Mouse (Mus musculus) heart, embryonic 15.5 days (tissue): Measurements from ENCODE around the gene Nav2. TPM values are rescaled to one million over a fixed set of nuclear protein-coding genes. Genes with fewer than 3 reads are reported as not detected.

Source experiments
- ATAC-seq: fragments of 200-750 bp; cut with Nextera tagmentation; replicated peaks from 2 replicates; pipeline ENCODE4 v1.8.0; 2017; ENCODE audit warnings: low read depth, moderate TSS enrichment; ENCODE audit not compliant: insufficient number of reproducible peaks, insufficient read depth, low FRiP score
- H3K27ac ChIP-seq: fragments of 300-500 bp; sonication (generic); 2 replicates; pipeline ENCODE4 v1.5.1; 2015; ENCODE audit warnings: mild to moderate bottlenecking, inconsistent platforms
- H3K27me3 ChIP-seq: fragments of 300-500 bp; sonication (generic); 2 replicates; pipeline ENCODE4 v1.6.1; 2015; ENCODE audit warnings: inconsistent platforms
- H3K36me3 ChIP-seq: fragments of 300-500 bp; sonication (generic); 2 replicates; pipeline ENCODE4 v1.6.1; 2015; ENCODE audit warnings: mild to moderate bottlenecking, inconsistent platforms
- H3K4me1 ChIP-seq: fragments of 300-500 bp; sonication (generic); replicated peaks from 2 replicates; pipeline ENCODE4 v1.6.1; 2015; ENCODE audit warnings: inconsistent platforms
- H3K4me2 ChIP-seq: fragments of 300-500 bp; sonication (generic); 2 replicates; pipeline ENCODE4 v1.6.1; 2015; ENCODE audit warnings: inconsistent platforms, mild to moderate bottlenecking, moderate library complexity
- H3K4me3 ChIP-seq: fragments of 300-500 bp; sonication (generic); 2 replicates; pipeline ENCODE4 v1.5.1; 2015; ENCODE audit warnings: mild to moderate bottlenecking, inconsistent platforms
- H3K9ac ChIP-seq: fragments of 300-500 bp; sonication (generic); 2 replicates; pipeline ENCODE4 v1.6.1; 2015; ENCODE audit warnings: mild to moderate bottlenecking, inconsistent platforms
- H3K9me3 ChIP-seq: fragments of 300-500 bp; sonication (generic); replicated peaks from 2 replicates; pipeline ENCODE4 v1.6.1; 2016; ENCODE audit warnings: inconsistent platforms
- WGBS: fragments of 180-500 bp; shearing (Covaris S2); methylation state at CpG from one replicate; pipeline ENCODE4 v1.1.7; 2015; ENCODE audit warnings: mixed read lengths; 5-methylcytosine and 5-hydroxymethylcytosine counted together
- polyA plus RNA-seq: library from polyadenylated mRNA; unstranded; fragments of >200 nt; fragmentation: Nextera tagmentation; extraction: Ambion mirVana; gene quantifications from 2 replicates; pipeline ENCODE4 v1.2.1, GENCODE M21; 2015

The Nav2 gene
- polyA plus RNA-seq, 1 experiment from 2014 or later: 30.7 TPM

DNA sequence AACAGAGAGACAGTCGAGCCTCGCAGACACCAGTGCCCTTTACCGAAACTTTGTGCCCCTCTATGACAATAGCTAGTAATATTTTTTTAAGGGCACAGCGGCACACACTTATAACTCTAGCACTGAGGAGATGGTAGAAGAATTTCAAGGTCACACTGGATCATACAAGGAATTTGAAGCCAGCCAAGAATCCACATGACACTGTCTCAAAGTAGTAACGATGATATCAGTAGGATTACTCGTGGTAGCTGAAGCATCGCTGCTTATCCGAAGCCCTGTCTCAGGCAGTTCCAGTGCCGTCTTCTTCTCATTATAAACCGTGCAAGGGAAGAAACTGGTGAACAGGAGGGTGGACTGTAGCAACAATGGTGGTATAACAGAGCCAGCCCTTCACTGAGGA lies 177.2 kb downstream of the Nav2 start:
- Histone ChIP-seq H3K4me3 (no peak overlapping the region), H3K4me1 (peaks cover 64% of the 10 kb centered on the region), H3K36me3 (no peaks in the 10 kb centered on the region), H3K9me3 (no peaks in the 10 kb centered on the region), H3K27ac (peak overlapping the region; percentile 86), H3K27me3 (0 out of 2 replicates have a peak, but pooled peaks cover 3% of the 10 kb centered on the region), H3K9ac (no peak overlapping the region), H3K4me2 (no peak overlapping the region)
- ATAC-seq: no peak
- 51% methylated on average over 10 of the region's 10 CpGs for WGBS

DNA sequence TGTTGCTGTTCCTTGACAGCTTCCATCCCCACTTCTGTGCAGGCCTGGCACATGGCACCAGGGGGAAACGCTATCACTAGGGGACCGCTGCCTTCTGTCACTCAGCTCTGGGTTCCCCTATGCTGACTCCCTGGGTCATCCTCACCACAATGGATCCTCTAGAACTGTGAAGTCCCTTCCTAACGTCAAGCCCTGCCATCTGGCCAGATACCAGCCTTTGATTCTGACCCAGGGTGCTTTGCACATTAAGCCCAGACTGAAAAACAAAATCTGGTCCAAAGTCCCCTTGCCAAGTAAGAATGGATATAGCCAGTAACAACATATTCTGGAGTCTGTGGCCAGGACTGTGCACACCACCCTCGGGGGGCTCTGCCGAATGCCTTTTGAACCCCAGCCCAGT lies 178.6 kb downstream of the Nav2 start:
- Histone ChIP-seq H3K9me3 (no peaks in the 10 kb centered on the region), H3K27ac (peak overlapping the region; percentile 86), H3K4me3 (no peak overlapping the region), H3K27me3 (0 out of 2 replicates have a peak, but pooled peaks cover 3% of the 10 kb centered on the region), H3K4me1 (peaks cover 71% of the 10 kb centered on the region), H3K36me3 (no peaks in the 10 kb centered on the region), H3K9ac (no peak overlapping the region), H3K4me2 (no peak overlapping the region)
- no peak for ATAC-seq
- 47% methylated on average over 5 of the region's 5 CpGs for WGBS

DNA sequence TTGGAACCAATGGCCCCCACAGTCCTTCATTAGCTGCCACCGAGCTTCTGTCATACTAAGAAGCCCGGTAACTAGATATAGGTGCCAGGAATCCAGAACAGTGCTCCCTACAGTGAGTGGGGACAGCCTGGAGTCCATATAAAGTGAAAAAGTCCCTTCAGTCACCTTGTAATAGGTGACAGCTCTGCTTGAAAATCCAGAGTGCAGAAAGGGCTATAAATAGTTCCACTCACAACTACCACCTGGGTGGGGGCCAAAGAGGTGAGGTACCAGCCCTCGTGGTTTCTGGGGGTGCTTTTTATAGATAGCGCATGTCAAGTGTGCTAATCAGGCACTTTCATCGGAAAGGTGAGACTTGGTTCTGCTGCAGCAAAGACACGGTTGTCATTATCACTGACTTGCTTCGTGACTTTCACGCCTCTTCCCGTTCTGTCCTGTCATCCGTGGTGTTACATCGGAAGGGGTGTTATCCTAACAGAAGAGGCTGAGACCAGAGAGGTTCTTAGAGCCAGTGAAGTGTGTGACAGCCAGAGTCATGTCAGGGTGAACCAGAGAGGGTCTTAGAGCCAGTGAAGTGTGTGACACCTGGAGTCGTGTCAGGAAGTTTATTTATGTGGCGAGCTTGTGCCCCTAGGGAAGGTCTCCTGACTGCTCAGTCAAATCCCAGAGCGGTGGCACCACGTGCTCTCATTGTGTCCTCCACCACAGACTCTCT lies 179.8 kb downstream of the Nav2 start:
- H3K4me2 ChIP-seq: no peak overlapping the region
- no peak overlapping the region for H3K9ac ChIP-seq
- H3K9me3 ChIP-seq: no peaks in the 10 kb centered on the region
- peak overlapping the region; percentile 86 for H3K27ac ChIP-seq
- peaks cover 70% of the 10 kb centered on the region for H3K4me1 ChIP-seq
- 24% methylated on average over 15 of the region's 15 CpGs for WGBS
- ATAC-seq: peak; percentile 81
- no peak overlapping the region for H3K4me3 ChIP-seq
- H3K36me3 ChIP-seq: no peaks in the 10 kb centered on the region
- 0 out of 2 replicates have a peak, but pooled peaks cover 3% of the 10 kb centered on the region for H3K27me3 ChIP-seq

DNA sequence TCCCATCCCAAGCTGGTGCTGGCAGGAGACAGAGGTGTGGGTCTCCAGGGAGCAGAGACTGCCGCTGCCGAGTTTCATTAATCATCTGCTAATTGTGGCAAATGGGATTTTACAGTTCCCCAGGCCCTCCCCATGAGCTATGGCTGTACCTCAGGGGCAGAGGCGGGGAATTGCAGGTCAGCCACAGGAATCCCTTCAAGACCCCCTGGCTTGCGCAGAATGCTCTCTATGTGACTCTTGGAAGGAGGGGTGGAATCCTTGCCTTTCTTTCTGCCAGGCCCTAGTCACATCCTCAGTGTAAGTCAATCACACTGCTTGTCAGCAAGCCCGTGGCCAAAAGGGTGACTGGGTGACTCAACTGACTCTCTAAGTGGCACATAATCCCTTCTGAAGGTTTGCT lies 182.9 kb downstream of the Nav2 start:
- ATAC-seq: no peak
- Histone ChIP-seq H3K27ac (no peak overlapping the region), H3K27me3 (0 out of 2 replicates have a peak, but pooled peaks cover 3% of the 10 kb centered on the region), H3K9ac (no peak overlapping the region), H3K9me3 (no peaks in the 10 kb centered on the region), H3K4me1 (peaks cover 55% of the 10 kb centered on the region), H3K4me3 (no peak overlapping the region), H3K36me3 (no peaks in the 10 kb centered on the region), H3K4me2 (no peak overlapping the region)
- WGBS: 48% methylated on average over 5 of the region's 5 CpGs

DNA sequence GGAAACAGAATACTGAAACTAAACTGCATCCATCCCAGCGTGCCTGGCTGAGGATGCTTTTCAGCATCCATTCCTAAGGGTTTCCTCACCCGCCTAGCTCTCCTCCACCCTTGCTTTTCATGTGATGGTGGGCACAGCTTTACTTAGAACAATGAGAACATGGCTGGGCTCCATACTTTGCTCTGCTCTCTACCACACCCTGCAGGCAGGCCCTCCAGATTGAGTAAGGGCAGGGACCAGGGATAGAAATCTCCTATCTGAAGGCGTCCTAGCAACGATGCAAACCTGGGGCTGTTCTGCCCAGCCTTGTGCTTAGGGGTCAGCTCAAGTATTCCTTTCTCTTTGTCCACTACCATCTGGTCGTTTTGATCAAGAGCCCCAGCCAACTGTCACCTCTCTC lies 183.4 kb downstream of the Nav2 start:
- 0 out of 2 replicates have a peak, but pooled peaks cover 3% of the 10 kb centered on the region for H3K27me3 ChIP-seq
- H3K4me3 ChIP-seq: no peak overlapping the region
- no peak overlapping the region for H3K4me2 ChIP-seq
- no peak overlapping the region for H3K9ac ChIP-seq
- no peaks in the 10 kb centered on the region for H3K36me3 ChIP-seq
- H3K9me3 ChIP-seq: no peaks in the 10 kb centered on the region
- no peak overlapping the region for H3K27ac ChIP-seq
- 53% methylated on average over 5 of the region's 5 CpGs for WGBS
- ATAC-seq: no peak
- peaks cover 50% of the 10 kb centered on the region for H3K4me1 ChIP-seq

DNA sequence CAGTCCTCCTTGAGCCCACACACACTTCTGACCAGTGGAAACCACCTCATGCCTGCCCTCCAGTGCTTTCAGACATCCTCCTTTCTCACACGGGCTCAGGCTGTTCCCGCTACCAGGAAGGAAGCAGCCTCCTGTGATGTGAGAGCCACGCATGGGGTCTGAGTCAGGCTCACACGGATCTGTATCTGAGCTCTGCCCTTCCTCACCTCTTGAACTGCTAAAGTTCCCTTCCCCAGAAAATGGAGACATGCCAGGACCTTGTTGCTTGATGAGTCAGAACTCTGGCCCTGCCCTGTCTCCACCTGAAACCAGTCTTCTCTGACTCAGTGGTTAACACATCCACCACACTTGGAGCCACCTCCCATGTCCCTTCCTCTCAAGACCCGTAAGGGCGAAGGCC lies 185.1 kb downstream of the Nav2 start:
- Histone ChIP-seq H3K4me2 (no peak overlapping the region), H3K9me3 (no peaks in the 10 kb centered on the region), H3K4me3 (no peak overlapping the region), H3K4me1 (peaks cover 33% of the 10 kb centered on the region), H3K27me3 (0 out of 2 replicates have a peak, but pooled peaks cover 3% of the 10 kb centered on the region), H3K27ac (no peak overlapping the region), H3K36me3 (no peaks in the 10 kb centered on the region), H3K9ac (no peak overlapping the region)
- no peak for ATAC-seq
- WGBS: 59% methylated on average over 6 of the region's 6 CpGs

DNA sequence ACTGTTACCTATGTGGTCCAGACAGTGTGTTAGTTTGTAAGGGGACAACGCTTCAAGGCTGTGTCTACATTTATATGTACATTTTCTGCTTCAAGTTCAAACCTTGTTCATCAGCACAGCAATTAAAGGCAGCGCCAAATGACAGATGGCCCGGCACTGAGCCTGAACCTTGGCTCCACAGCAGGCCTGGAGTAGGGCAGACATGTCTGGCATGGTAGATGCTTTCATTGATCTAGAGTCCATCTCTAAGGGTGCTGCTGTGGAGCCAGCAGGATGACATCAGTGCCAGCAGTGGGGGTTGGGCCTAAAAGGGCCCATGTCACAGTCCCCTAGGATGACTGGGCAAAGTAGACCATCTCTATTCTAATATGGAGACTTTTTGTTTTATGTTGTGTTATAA lies 186.0 kb downstream of the Nav2 start:
- ATAC-seq: no peak
- no peak overlapping the region for H3K4me3 ChIP-seq
- H3K4me2 ChIP-seq: no peak overlapping the region
- 0 out of 2 replicates have a peak, but pooled peaks cover 3% of the 10 kb centered on the region for H3K27me3 ChIP-seq
- H3K9me3 ChIP-seq: no peaks in the 10 kb centered on the region
- no peak overlapping the region for H3K27ac ChIP-seq
- peaks cover 26% of the 10 kb centered on the region for H3K4me1 ChIP-seq
- H3K9ac ChIP-seq: no peak overlapping the region
- H3K36me3 ChIP-seq: no peaks in the 10 kb centered on the region
- WGBS: 94% methylated on average over 3 of the region's 3 CpGs

DNA sequence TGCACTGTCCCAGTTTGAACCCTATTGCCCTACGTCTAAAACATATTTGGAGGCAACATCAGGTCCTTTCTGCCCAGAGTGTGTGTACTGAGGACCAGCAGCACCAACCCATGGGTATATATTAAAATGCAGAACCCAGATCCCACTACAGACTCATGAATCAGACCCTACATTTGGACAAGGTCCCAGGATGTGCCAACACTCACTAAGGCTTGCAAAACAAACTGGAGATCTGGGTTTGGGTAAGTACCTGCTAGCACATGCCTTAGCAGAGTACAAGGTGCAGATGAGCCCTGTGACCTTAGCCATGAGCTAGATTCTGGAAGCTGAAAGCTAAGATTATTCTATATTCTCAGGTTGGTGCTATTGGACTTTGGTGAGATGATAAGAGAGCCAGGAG lies 192.8 kb downstream of the Nav2 start:
- no peaks in the 10 kb centered on the region for H3K36me3 ChIP-seq
- no peak overlapping the region for H3K4me3 ChIP-seq
- no peak overlapping the region for H3K4me2 ChIP-seq
- H3K27me3 ChIP-seq: no peaks in the 10 kb centered on the region
- no peak overlapping the region for H3K9ac ChIP-seq
- H3K4me1 ChIP-seq: peaks cover 6% of the 10 kb centered on the region; the same call in 1 of the 2 replicates
- H3K27ac ChIP-seq: peak overlapping the region; percentile 31; the same call in 1 of the 2 replicates
- ATAC-seq: peak; percentile 71
- no peaks in the 10 kb centered on the region for H3K9me3 ChIP-seq
- WGBS: 65% methylated on average over 1 of the region's 1 CpGs

DNA sequence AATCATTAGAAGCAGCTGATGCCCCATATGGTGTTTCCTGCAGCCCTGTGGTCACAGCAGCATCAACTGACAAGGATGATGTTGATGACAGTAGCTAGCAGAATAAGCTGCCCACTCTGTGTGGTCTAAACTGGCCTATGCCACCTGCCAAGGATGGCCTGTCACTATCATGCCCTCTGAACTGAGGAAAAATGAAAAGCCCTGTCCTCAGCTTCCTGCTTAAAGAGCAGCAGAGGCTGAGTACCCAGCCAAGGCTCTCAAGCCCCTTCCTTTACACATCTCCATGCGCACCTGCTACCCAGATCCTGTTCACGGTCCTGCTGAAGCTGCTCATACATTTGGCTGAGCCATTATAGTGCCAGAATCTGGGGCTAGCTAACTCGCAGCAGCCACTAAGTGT lies 193.7 kb downstream of the Nav2 start:
- Histone ChIP-seq H3K9ac (no peak overlapping the region), H3K4me3 (no peak overlapping the region), H3K4me1 (peaks cover 6% of the 10 kb centered on the region; the same call in 1 of the 2 replicates), H3K36me3 (no peaks in the 10 kb centered on the region), H3K27ac (peak overlapping the region; percentile 31; the same call in 1 of the 2 replicates), H3K9me3 (no peaks in the 10 kb centered on the region), H3K4me2 (no peak overlapping the region), H3K27me3 (no peaks in the 10 kb centered on the region)
- 77% methylated on average over 3 of the region's 3 CpGs for WGBS
- no peak for ATAC-seq

DNA sequence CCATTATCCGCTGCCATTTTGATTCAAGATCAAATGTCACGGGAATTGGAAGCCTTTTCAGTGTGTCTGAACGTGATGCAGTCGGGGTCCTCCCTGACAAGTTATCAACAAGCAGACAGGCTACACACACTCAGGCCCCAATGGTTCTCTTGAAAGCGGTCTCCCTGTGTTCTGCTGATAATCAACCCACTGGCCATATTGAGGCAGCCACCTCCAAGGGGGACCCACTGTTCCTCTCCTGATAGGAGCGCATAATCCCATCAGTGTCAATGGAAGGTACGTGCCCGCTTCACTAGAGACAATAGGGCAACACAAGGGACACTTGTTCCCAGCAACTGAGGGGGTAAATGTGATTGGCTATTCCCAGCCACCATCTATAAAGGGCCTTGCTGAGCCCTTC lies 195.9 kb downstream of the Nav2 start:
- Histone ChIP-seq H3K27me3 (no peaks in the 10 kb centered on the region), H3K4me2 (no peak overlapping the region), H3K4me3 (no peak overlapping the region), H3K4me1 (peaks cover 6% of the 10 kb centered on the region; the same call in 1 of the 2 replicates), H3K9me3 (no peaks in the 10 kb centered on the region), H3K36me3 (no peaks in the 10 kb centered on the region), H3K27ac (no peak overlapping the region), H3K9ac (no peak overlapping the region)
- 76% methylated on average over 8 of the region's 8 CpGs for WGBS
- no peak for ATAC-seq

DNA sequence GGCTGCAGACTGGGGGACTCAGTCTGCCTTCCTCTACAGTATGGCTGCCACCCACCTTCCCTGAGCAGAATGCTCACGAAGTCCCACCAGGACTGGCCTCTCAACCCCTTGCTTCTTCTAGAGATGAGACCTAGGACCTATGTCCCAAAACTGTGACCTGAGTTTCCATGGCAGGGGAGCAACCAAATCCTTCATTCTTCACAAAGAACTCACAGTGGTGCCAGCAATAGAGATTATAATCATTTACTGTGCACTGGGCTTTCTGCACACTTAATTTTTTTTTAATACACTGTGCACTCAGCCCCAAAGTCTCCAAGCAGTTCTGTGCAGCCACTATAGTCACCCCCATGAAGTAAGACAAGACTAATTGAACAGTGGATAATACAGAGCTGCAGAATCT lies 196.3 kb downstream of the Nav2 start:
- H3K4me1 ChIP-seq: peaks cover 6% of the 10 kb centered on the region; the same call in 1 of the 2 replicates
- H3K27me3 ChIP-seq: no peaks in the 10 kb centered on the region
- no peak overlapping the region for H3K27ac ChIP-seq
- no peak for ATAC-seq
- no peak overlapping the region for H3K9ac ChIP-seq
- 86% methylated on average over 1 of the region's 1 CpGs for WGBS
- H3K4me2 ChIP-seq: no peak overlapping the region
- no peaks in the 10 kb centered on the region for H3K36me3 ChIP-seq
- H3K4me3 ChIP-seq: no peak overlapping the region
- H3K9me3 ChIP-seq: no peaks in the 10 kb centered on the region

DNA sequence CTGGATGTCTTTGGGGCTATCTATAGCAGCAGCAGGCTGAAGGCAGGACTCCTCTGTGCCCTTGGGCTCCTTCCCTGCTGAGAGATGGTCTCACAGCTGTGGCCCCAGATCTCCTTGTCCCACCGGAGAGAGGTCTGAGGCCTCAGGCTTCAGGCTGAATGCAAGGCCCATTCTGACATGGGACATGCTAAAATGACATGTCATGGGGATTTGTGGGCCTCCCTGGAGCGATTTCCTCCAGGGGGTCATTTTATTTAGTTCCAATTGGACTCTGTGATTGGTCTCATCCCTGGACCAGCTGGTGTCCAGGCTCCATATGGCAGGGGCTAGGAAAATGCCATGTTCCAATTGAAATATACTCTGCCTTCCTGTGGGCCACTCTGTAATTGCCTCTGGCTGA lies 197.0 kb downstream of the Nav2 start:
- WGBS: 67% methylated on average over 2 of the region's 2 CpGs
- Histone ChIP-seq H3K27me3 (no peaks in the 10 kb centered on the region), H3K4me1 (peaks cover 6% of the 10 kb centered on the region; the same call in 1 of the 2 replicates), H3K36me3 (no peaks in the 10 kb centered on the region), H3K9me3 (no peaks in the 10 kb centered on the region), H3K4me2 (no peak overlapping the region), H3K4me3 (no peak overlapping the region), H3K9ac (no peak overlapping the region), H3K27ac (no peak overlapping the region)
- no peak for ATAC-seq
